Mouse (Mus musculus) midbrain, embryonic 13.5 days (tissue): ENCODE data around the gene Ccdc194. TPM values are rescaled to one million over a fixed set of nuclear protein-coding genes. Genes with fewer than 3 reads are reported as not detected.

Experiments
- ATAC-seq: fragments of 200-750 bp; cut with Nextera tagmentation; 2 replicates; pipeline ENCODE4 v1.8.0; 2017; ENCODE audit warnings: mild to moderate bottlenecking, moderate TSS enrichment, moderate library complexity
- H3K27ac ChIP-seq: fragments of 300-500 bp; sonication (generic); 2 replicates; pipeline ENCODE4 v1.5.1; 2015; ENCODE audit warnings: inconsistent platforms, mild to moderate bottlenecking, moderate library complexity
- H3K27me3 ChIP-seq: fragments of 300-500 bp; sonication (generic); 2 replicates; pipeline ENCODE4 v1.6.1; 2015; ENCODE audit warnings: mild to moderate bottlenecking, inconsistent platforms
- H3K36me3 ChIP-seq: fragments of 300-500 bp; sonication (generic); 2 replicates; pipeline ENCODE4 v1.6.1; 2015; ENCODE audit warnings: mild to moderate bottlenecking, inconsistent platforms
- H3K4me1 ChIP-seq: fragments of 300-500 bp; sonication (generic); replicated peaks from 2 replicates; pipeline ENCODE4 v1.6.1; 2015; ENCODE audit warnings: inconsistent platforms
- H3K4me2 ChIP-seq: fragments of 300-500 bp; sonication (generic); replicated peaks from 2 replicates; pipeline ENCODE4 v1.6.1; 2015; ENCODE audit warnings: moderate library complexity, mild to moderate bottlenecking, inconsistent platforms
- H3K4me3 ChIP-seq: fragments of 300-500 bp; sonication (generic); replicated peaks from 2 replicates; pipeline ENCODE4 v1.5.1; 2015; ENCODE audit warnings: mild to moderate bottlenecking, inconsistent platforms
- H3K9ac ChIP-seq: fragments of 300-500 bp; sonication (generic); replicated peaks from 2 replicates; pipeline ENCODE4 v1.6.1; 2015; ENCODE audit warnings: mild to moderate bottlenecking, inconsistent platforms
- H3K9me3 ChIP-seq: fragments of 300-500 bp; sonication (generic); 2 replicates; pipeline ENCODE4 v1.6.1; 2016; ENCODE audit warnings: mild to moderate bottlenecking, inconsistent platforms
- WGBS: fragments of 180-500 bp; shearing (Covaris S2); methylation state at CpG from one replicate; pipeline ENCODE4 v1.1.7; 2015; 5-methylcytosine and 5-hydroxymethylcytosine counted together
- polyA plus RNA-seq: library from polyadenylated mRNA; unstranded; fragments of >200 nt; fragmentation: Nextera tagmentation; extraction: Ambion mirVana; gene quantifications from 2 replicates; pipeline ENCODE4 v1.2.1, GENCODE M21; 2015

Ccdc194 gene
- polyA plus RNA-seq, 1 experiment from 2014 or later = 0.11 TPM

- H3K4me1 ChIP-seq = peaks cover 69% of the 10 kb centered on the region
Observed at GRCm38 (mm10) chr8:71484736-71485135, 40.8 kb downstream of the Ccdc194 start.

GRCm38 (mm10) chr8:71483932-71484331, 41.6 kb downstream of the Ccdc194 start:
- no peak overlapping the region for H3K27ac ChIP-seq
- ATAC-seq = no peak
- no peaks in the 10 kb centered on the region for H3K9me3 ChIP-seq
- peaks cover 60% of the 10 kb centered on the region for H3K4me1 ChIP-seq
- H3K4me2 ChIP-seq = 0 out of 2 replicates have a peak overlapping the region, but pooled peaks have one; percentile 79
- H3K9ac ChIP-seq = no peak overlapping the region
- 57% methylated on average over 8 of the region's 8 CpGs for WGBS
- H3K27me3 ChIP-seq = 0 out of 2 replicates have a peak, but pooled peaks cover 3% of the 10 kb centered on the region
- H3K36me3 ChIP-seq = peaks cover 57% of the 10 kb centered on the region
- H3K4me3 ChIP-seq = no peak overlapping the region

More at GRCm38 (mm10) chr8:71484736-71485135, 40.8 kb downstream of the Ccdc194 start:
- 96% methylated on average over 19 of the region's 19 CpGs for WGBS
- Histone ChIP-seq H3K36me3 (peaks cover 49% of the 10 kb centered on the region), H3K4me2 (peak overlapping the region; percentile 79), H3K27ac (0 out of 2 replicates have a peak overlapping the region, but pooled peaks have one; percentile 92), H3K9me3 (no peaks in the 10 kb centered on the region), H3K4me3 (peak overlapping the region; percentile 90), H3K27me3 (0 out of 2 replicates have a peak, but pooled peaks cover 3% of the 10 kb centered on the region), H3K9ac (peak overlapping the region; percentile 99)
- no peak for ATAC-seq

GRCm38 (mm10) chr8:71478943-71479342, 46.6 kb downstream of the Ccdc194 start:
- ATAC-seq = no peak
- Histone ChIP-seq H3K36me3 (peaks cover 79% of the 10 kb centered on the region), H3K27me3 (0 out of 2 replicates have a peak, but pooled peaks cover 3% of the 10 kb centered on the region), H3K4me3 (no peak overlapping the region), H3K4me1 (peaks cover 49% of the 10 kb centered on the region), H3K9me3 (no peaks in the 10 kb centered on the region), H3K9ac (no peak overlapping the region), H3K27ac (no peak overlapping the region), H3K4me2 (no peak overlapping the region)
- 95% methylated on average over 11 of the region's 11 CpGs for WGBS

- ATAC-seq = peak; percentile 2; the same call in 1 of the 2 replicates
- H3K4me3 ChIP-seq = peak overlapping the region; percentile 53
- peak overlapping the region; percentile 78 for H3K9ac ChIP-seq
- H3K36me3 ChIP-seq = peaks cover 81% of the 10 kb centered on the region
- H3K9me3 ChIP-seq = no peaks in the 10 kb centered on the region
- WGBS = 37% methylated on average over 14 of the region's 14 CpGs
- peak overlapping the region; percentile 92 for H3K27ac ChIP-seq
- H3K4me1 ChIP-seq = peaks cover 33% of the 10 kb centered on the region
- peak overlapping the region; percentile 79 for H3K4me2 ChIP-seq
- H3K27me3 ChIP-seq = 0 out of 2 replicates have a peak, but pooled peaks cover 3% of the 10 kb centered on the region
Observed at GRCm38 (mm10) chr8:71477196-71477845, 48.2 kb downstream of the Ccdc194 start.

GRCm38 (mm10) chr8:71476099-71476940, 49.2 kb downstream of the Ccdc194 start:
- Histone ChIP-seq H3K9ac (peak overlapping the region; percentile 78), H3K27me3 (no peaks in the 10 kb centered on the region), H3K4me2 (peak overlapping the region; percentile 79), H3K9me3 (no peaks in the 10 kb centered on the region), H3K4me3 (peak overlapping the region; percentile 53), H3K4me1 (peaks cover 24% of the 10 kb centered on the region), H3K36me3 (peaks cover 81% of the 10 kb centered on the region), H3K27ac (peak overlapping the region; percentile 92)
- WGBS = under 1% methylated on average over 82 of the region's 121 CpGs
- ATAC-seq = peak; percentile 71

GRCm38 (mm10) chr8:71475702-71476075, 49.8 kb downstream of the Ccdc194 start:
- Histone ChIP-seq H3K4me1 (peaks cover 30% of the 10 kb centered on the region), H3K4me2 (peak overlapping the region; percentile 79), H3K27ac (peak overlapping the region; percentile 92), H3K4me3 (peak overlapping the region; percentile 53), H3K9ac (peak overlapping the region; percentile 78), H3K9me3 (no peaks in the 10 kb centered on the region), H3K36me3 (peaks cover 81% of the 10 kb centered on the region), H3K27me3 (no peaks in the 10 kb centered on the region)
- WGBS = 30% methylated on average over 4 of the region's 4 CpGs
- ATAC-seq = peak; percentile 12

- 89% methylated on average over 25 of the region's 25 CpGs for WGBS
- Histone ChIP-seq H3K27me3 (no peaks in the 10 kb centered on the region), H3K4me3 (no peak overlapping the region), H3K9ac (no peak overlapping the region), H3K4me1 (peaks cover 37% of the 10 kb centered on the region), H3K9me3 (no peaks in the 10 kb centered on the region), H3K27ac (0 out of 2 replicates have a peak overlapping the region, but pooled peaks have one; percentile 92), H3K36me3 (peaks cover 74% of the 10 kb centered on the region), H3K4me2 (no peak overlapping the region)
- ATAC-seq = 0 out of 2 replicates have a peak, but pooled peaks have one; percentile 2
Observed at GRCm38 (mm10) chr8:71474785-71475701, 50.5 kb downstream of the Ccdc194 start.

GRCm38 (mm10) chr8:71474344-71474743, 51.2 kb downstream of the Ccdc194 start:
- Histone ChIP-seq H3K27ac (no peak overlapping the region), H3K4me1 (peaks cover 41% of the 10 kb centered on the region), H3K9ac (no peak overlapping the region), H3K36me3 (peaks cover 67% of the 10 kb centered on the region), H3K4me3 (no peak overlapping the region), H3K27me3 (no peaks in the 10 kb centered on the region), H3K9me3 (no peaks in the 10 kb centered on the region), H3K4me2 (no peak overlapping the region)
- WGBS = 93% methylated on average over 18 of the region's 18 CpGs
- no peak for ATAC-seq

GRCm38 (mm10) chr8:71472601-71473386, 52.7 kb downstream of the Ccdc194 start:
- H3K4me3 ChIP-seq = no peak overlapping the region
- 91% methylated on average over 8 of the region's 8 CpGs for WGBS
- no peak overlapping the region for H3K4me2 ChIP-seq
- no peak for ATAC-seq
- H3K27me3 ChIP-seq = no peaks in the 10 kb centered on the region
- H3K4me1 ChIP-seq = peaks cover 41% of the 10 kb centered on the region
- H3K27ac ChIP-seq = no peak overlapping the region
- H3K9me3 ChIP-seq = no peaks in the 10 kb centered on the region
- no peak overlapping the region for H3K9ac ChIP-seq
- peaks cover 53% of the 10 kb centered on the region for H3K36me3 ChIP-seq

- WGBS = 97% methylated on average over 17 of the region's 17 CpGs
- no peaks in the 10 kb centered on the region for H3K27me3 ChIP-seq
- H3K9me3 ChIP-seq = no peaks in the 10 kb centered on the region
- peaks cover 32% of the 10 kb centered on the region for H3K4me1 ChIP-seq
- H3K27ac ChIP-seq = no peak overlapping the region
- H3K4me3 ChIP-seq = no peak overlapping the region
- H3K9ac ChIP-seq = no peak overlapping the region
- H3K4me2 ChIP-seq = no peak overlapping the region
- H3K36me3 ChIP-seq = peaks cover 50% of the 10 kb centered on the region
- no peak for ATAC-seq
Observed at GRCm38 (mm10) chr8:71471861-71472260, 53.6 kb downstream of the Ccdc194 start.

GRCm38 (mm10) chr8:71470913-71471255, 54.6 kb downstream of the Ccdc194 start:
- Histone ChIP-seq H3K4me1 (peaks cover 26% of the 10 kb centered on the region), H3K9me3 (no peaks in the 10 kb centered on the region), H3K9ac (peak overlapping the region; percentile 75; the same call in 1 of the 2 replicates), H3K27me3 (no peaks in the 10 kb centered on the region), H3K4me3 (peak overlapping the region; percentile 79; the same call in 1 of the 2 replicates), H3K4me2 (0 out of 2 replicates have a peak overlapping the region, but pooled peaks have one; percentile 83), H3K36me3 (peaks cover 53% of the 10 kb centered on the region), H3K27ac (no peak overlapping the region)
- no peak for ATAC-seq
- 79% methylated on average over 5 of the region's 5 CpGs for WGBS
